Mouse (Mus musculus) hindbrain, embryonic 14.5 days (tissue): Measurements from ENCODE around the gene Tshz2. TPM values are rescaled to one million over a fixed set of nuclear protein-coding genes. Genes with fewer than 3 reads are reported as not detected.

Source experiments
- ATAC-seq: fragments of 200-750 bp; cut with Nextera tagmentation; 2 replicates; pipeline ENCODE4 v1.8.0; 2017; ENCODE audit warnings: moderate number of reproducible peaks, mild to moderate bottlenecking, moderate TSS enrichment, moderate library complexity; ENCODE audit not compliant: low FRiP score
- DNase-seq: peaks from one replicate; pipeline ENCODE4 v3.0.0-alpha.2; 2015; ENCODE audit warnings: low spot score
- H3K27ac ChIP-seq: fragments of 300-500 bp; sonication (generic); 2 replicates; pipeline ENCODE4 v1.5.1; 2014; ENCODE audit warnings: mild to moderate bottlenecking, moderate library complexity
- H3K27me3 ChIP-seq: fragments of 300-500 bp; sonication (generic); 2 replicates; pipeline ENCODE4 v1.6.1; 2014; ENCODE audit warnings: mild to moderate bottlenecking, low read length, mixed read lengths; ENCODE audit not compliant: control insufficient read depth, insufficient read depth
- H3K36me3 ChIP-seq: fragments of 300-500 bp; sonication (generic); replicated peaks from 2 replicates; pipeline ENCODE4 v1.6.1; 2014; ENCODE audit not compliant: control insufficient read depth, insufficient read depth
- H3K4me1 ChIP-seq: fragments of 300-500 bp; sonication (generic); replicated peaks from 2 replicates; pipeline ENCODE4 v1.6.1; 2014; ENCODE audit warnings: antibody characterized with exemption, low read length, mixed read lengths; ENCODE audit not compliant: control insufficient read depth, insufficient read depth
- H3K4me2 ChIP-seq: fragments of 300-500 bp; sonication (generic); replicated peaks from 2 replicates; pipeline ENCODE4 v1.6.1; 2014; ENCODE audit warnings: mild to moderate bottlenecking, moderate library complexity
- H3K4me3 ChIP-seq: fragments of 300-500 bp; sonication (generic); replicated peaks from 2 replicates; pipeline ENCODE4 v1.5.1; 2014; ENCODE audit warnings: mild to moderate bottlenecking, low read length
- H3K9ac ChIP-seq: fragments of 300-500 bp; sonication (generic); 2 replicates; pipeline ENCODE4 v1.6.1; 2014
- H3K9me3 ChIP-seq: fragments of 300-500 bp; sonication (generic); 2 replicates; pipeline ENCODE4 v1.6.1; 2016; ENCODE audit warnings: low read length; ENCODE audit not compliant: control insufficient read depth
- whole genome bisulfite sequencing: fragments of 180-500 bp; shearing (Covaris S2); extraction: QIAGEN DNeasy Blood & Tissue Kit; methylation state at CpG from one replicate; pipeline ENCODE4 v1.1.7; 2014; 5-methylcytosine and 5-hydroxymethylcytosine counted together
- polyA plus RNA-seq: library from polyadenylated mRNA; unstranded; fragments of >200 nt; fragmentation: Nextera tagmentation; extraction: Ambion mirVana; gene quantifications from 2 replicates; pipeline ENCODE4 v1.2.1, GENCODE M21; 2014

Tshz2 gene
- polyA plus RNA-seq, 1 experiment from 2014 or later = 38.1 TPM

GRCm38 (mm10) chr2:169826833-169827232 lies 194.0 kb downstream of the Tshz2 start:
- Histone ChIP-seq H3K9me3 (no peaks in the 10 kb centered on the region), H3K36me3 (no peaks in the 10 kb centered on the region), H3K4me3 (no peak overlapping the region), H3K4me2 (no peak overlapping the region), H3K27me3 (no peaks in the 10 kb centered on the region), H3K27ac (peak overlapping the region; percentile 80), H3K9ac (no peak overlapping the region), H3K4me1 (peaks cover 10% of the 10 kb centered on the region)
- no peak for DNase-seq
- 64% methylated on average over 8 of the region's 8 CpGs for WGBS
- ATAC-seq = no peak

- no peaks in the 10 kb centered on the region for H3K36me3 ChIP-seq
- no peak overlapping the region for H3K4me2 ChIP-seq
- DNase-seq = no peak
- no peaks in the 10 kb centered on the region for H3K9me3 ChIP-seq
- H3K4me3 ChIP-seq = no peak overlapping the region
- H3K27ac ChIP-seq = 0 out of 2 replicates have a peak overlapping the region, but pooled peaks have one; percentile 3
- ATAC-seq = no peak
- 52% methylated on average over 12 of the region's 12 CpGs for WGBS
- H3K4me1 ChIP-seq = no peaks in the 10 kb centered on the region; the same call in 1 of the 2 replicates
- H3K27me3 ChIP-seq = no peaks in the 10 kb centered on the region
- H3K9ac ChIP-seq = no peak overlapping the region
Measured at GRCm38 (mm10) chr2:169832184-169832583, 199.4 kb downstream of the Tshz2 start.

GRCm38 (mm10) chr2:169833638-169834037 lies 200.8 kb downstream of the Tshz2 start:
- H3K4me3 ChIP-seq = no peak overlapping the region
- H3K27me3 ChIP-seq = no peaks in the 10 kb centered on the region
- 55% methylated on average over 9 of the region's 9 CpGs for WGBS
- ATAC-seq (no peak), DNase-seq (no peak)
- no peak overlapping the region for H3K4me2 ChIP-seq
- no peaks in the 10 kb centered on the region for H3K36me3 ChIP-seq
- H3K4me1 ChIP-seq = no peaks in the 10 kb centered on the region; the same call in 1 of the 2 replicates
- H3K9me3 ChIP-seq = no peaks in the 10 kb centered on the region
- no peak overlapping the region for H3K27ac ChIP-seq
- H3K9ac ChIP-seq = no peak overlapping the region

- Histone ChIP-seq H3K4me2 (no peak overlapping the region), H3K36me3 (no peaks in the 10 kb centered on the region), H3K4me3 (no peak overlapping the region), H3K9ac (no peak overlapping the region), H3K27me3 (no peaks in the 10 kb centered on the region), H3K9me3 (no peaks in the 10 kb centered on the region), H3K27ac (no peak overlapping the region), H3K4me1 (no peaks in the 10 kb centered on the region; the same call in 1 of the 2 replicates)
- no peak for ATAC-seq
- no peak for DNase-seq
- 22% methylated on average over 7 of the region's 7 CpGs for WGBS
Measured at GRCm38 (mm10) chr2:169834602-169835001, 201.8 kb downstream of the Tshz2 start.

GRCm38 (mm10) chr2:169837031-169837605 lies 204.3 kb downstream of the Tshz2 start:
- Histone ChIP-seq H3K4me3 (no peak overlapping the region), H3K9ac (no peak overlapping the region), H3K36me3 (no peaks in the 10 kb centered on the region), H3K27ac (no peak overlapping the region), H3K27me3 (no peaks in the 10 kb centered on the region), H3K9me3 (no peaks in the 10 kb centered on the region), H3K4me2 (no peak overlapping the region), H3K4me1 (no peaks in the 10 kb centered on the region; the same call in 1 of the 2 replicates)
- DNase-seq = no peak
- 74% methylated on average over 7 of the region's 7 CpGs for WGBS
- no peak for ATAC-seq

- ATAC-seq (no peak), DNase-seq (no peak)
- Histone ChIP-seq H3K4me1 (no peaks in the 10 kb centered on the region; the same call in 1 of the 2 replicates), H3K27ac (no peak overlapping the region), H3K9ac (no peak overlapping the region), H3K36me3 (no peaks in the 10 kb centered on the region), H3K27me3 (no peaks in the 10 kb centered on the region), H3K4me2 (no peak overlapping the region), H3K4me3 (no peak overlapping the region), H3K9me3 (no peaks in the 10 kb centered on the region)
- WGBS = 94% methylated on average over 13 of the region's 13 CpGs
Measured at GRCm38 (mm10) chr2:169838521-169838920, 205.7 kb downstream of the Tshz2 start.

- WGBS = 66% methylated on average over 10 of the region's 10 CpGs
- Histone ChIP-seq H3K27ac (no peak overlapping the region), H3K4me2 (no peak overlapping the region), H3K4me1 (no peaks in the 10 kb centered on the region), H3K9ac (no peak overlapping the region), H3K36me3 (no peaks in the 10 kb centered on the region), H3K27me3 (no peaks in the 10 kb centered on the region), H3K9me3 (no peaks in the 10 kb centered on the region), H3K4me3 (no peak overlapping the region)
- no peak for DNase-seq
- ATAC-seq = no peak
Measured at GRCm38 (mm10) chr2:169841442-169841841, 208.6 kb downstream of the Tshz2 start.

GRCm38 (mm10) chr2:169842494-169842893 lies 209.7 kb downstream of the Tshz2 start:
- Histone ChIP-seq H3K4me1 (0 out of 2 replicates have a peak, but pooled peaks cover 2% of the 10 kb centered on the region), H3K36me3 (no peaks in the 10 kb centered on the region), H3K4me3 (no peak overlapping the region), H3K9me3 (no peaks in the 10 kb centered on the region), H3K27me3 (no peaks in the 10 kb centered on the region), H3K4me2 (no peak overlapping the region), H3K9ac (no peak overlapping the region), H3K27ac (no peak overlapping the region)
- no peak for DNase-seq
- 81% methylated on average over 6 of the region's 6 CpGs for WGBS
- no peak for ATAC-seq

- Histone ChIP-seq H3K9me3 (no peaks in the 10 kb centered on the region), H3K4me3 (no peak overlapping the region), H3K36me3 (no peaks in the 10 kb centered on the region), H3K4me1 (0 out of 2 replicates have a peak, but pooled peaks cover 6% of the 10 kb centered on the region), H3K9ac (no peak overlapping the region), H3K27ac (no peak overlapping the region), H3K27me3 (no peaks in the 10 kb centered on the region), H3K4me2 (no peak overlapping the region)
- no peak for ATAC-seq
- no peak for DNase-seq
- WGBS = 71% methylated on average over 6 of the region's 6 CpGs
Measured at GRCm38 (mm10) chr2:169843553-169843952, 210.7 kb downstream of the Tshz2 start.
